Mouse (Mus musculus): Measurements from ENCODE around the gene Prl7a1.

The Prl7a1 gene

DNA sequence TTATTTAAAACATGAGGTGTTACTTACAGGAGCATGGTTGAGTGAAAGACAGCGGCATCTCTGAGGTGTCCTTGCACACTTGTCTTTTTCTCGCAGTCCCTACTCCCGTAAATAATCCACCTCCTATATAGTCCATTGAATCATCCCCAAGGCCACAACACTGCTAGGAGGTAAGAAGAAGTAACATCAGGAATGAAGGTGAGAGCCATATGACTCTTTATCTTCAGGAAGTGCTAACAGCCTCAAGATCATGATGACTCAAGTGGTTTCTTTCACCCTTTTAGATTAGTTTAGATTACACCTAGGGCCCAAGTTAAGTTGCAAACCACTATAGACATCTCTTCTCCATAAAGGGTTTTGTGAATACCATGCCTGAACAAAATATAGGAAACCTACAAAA lies at the start of gene Prl7a1:
Prl7a1 (minus strand) TSS at position 101 of the 400 bp plus-strand sequence.
- no peak for DNase-seq (ENCODE audit: low read depth, low spot score)

DNA sequence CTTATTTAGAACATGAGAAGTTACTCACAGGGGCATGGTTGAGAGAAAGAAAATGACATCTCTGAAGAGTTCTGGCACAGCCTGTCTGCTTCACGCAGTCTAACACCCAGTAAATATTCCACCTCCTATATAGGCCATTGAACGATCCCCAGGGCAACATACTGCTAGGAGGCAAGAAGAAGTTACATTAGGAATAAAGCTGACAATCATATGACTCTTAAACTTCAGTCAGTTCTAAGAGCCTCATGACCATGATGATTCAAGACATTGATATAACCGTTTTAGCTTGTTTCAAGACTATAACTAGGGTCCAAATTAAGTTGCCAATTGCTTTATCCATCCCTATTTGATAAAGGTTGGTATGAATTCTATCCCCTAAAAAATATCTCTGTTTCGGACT lies 25.6 kb upstream of the Prl7a1 start, which contains the start of gene Prl7a2:
Prl7a2 (minus strand) TSS at position 101 of the 400 bp plus-strand sequence.
- DNase-seq (ENCODE audit: low read depth, low spot score): no peak

DNA sequence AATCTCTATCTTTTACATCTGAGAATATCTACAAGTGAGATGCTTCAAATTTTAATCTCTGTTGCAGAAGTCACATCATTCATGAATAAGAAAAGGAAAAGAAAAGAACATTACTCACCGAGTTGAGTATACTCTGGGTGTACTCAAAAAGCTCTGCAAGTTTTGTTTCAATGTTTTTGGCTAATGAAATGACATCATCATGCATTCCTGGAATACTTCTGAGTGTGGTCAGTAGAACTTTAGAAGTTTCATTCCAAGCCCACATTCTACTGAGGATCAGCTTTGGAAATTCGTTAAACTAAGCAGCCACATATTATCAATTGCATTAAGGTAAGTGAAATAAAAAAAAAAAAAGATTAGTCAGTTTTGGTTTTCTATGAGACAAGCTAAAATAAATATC lies 18.5 kb upstream of the Prl7a1 start:
- DNase-seq (ENCODE audit: low read depth, low spot score): no peak

DNA sequence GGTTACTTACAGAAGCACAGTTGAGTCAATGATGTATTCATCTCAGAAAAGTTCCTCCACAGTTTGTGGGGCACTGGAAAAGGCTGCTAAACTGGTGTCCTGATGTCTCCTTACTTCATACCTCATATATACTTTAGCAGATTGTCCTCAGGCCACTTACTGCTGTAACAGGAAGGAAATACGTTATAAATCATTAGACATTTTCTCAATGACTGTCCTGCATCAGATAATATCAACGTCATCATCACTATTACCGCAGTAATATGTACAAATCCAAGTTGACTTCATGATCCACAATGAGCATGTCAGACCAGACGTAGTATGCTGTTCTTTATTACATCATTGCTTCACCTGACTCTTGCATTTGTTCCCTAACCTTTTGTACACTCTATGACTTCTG lies 31.8 kb downstream of the Prl7a1 start, which contains the start of gene Prl7b1:
Prl7b1 (minus strand) TSS at position 101 of the 400 bp plus-strand sequence.
- DNase-seq (ENCODE audit: low read depth, low spot score): no peak

All from R1 (cell line).